Mouse (Mus musculus) kidney, postnatal 36 days (tissue): ENCODE results near the gene Pkp2.
"Not testable (repeated sequence)": the region's sequence is repeated elsewhere in the genome, so short reads cannot be mapped to it uniquely, and the experiment has no call there.

Source experiments
- DNase-seq, 2 experiments: peaks; one replicate each; pipeline ENCODE4 v3.0.0; 2021 to 2022; ENCODE audit warnings: mixed read lengths in 2 of 2

The Pkp2 gene

GRCm38 (mm10) chr16:16213079-16213760 lies at the start of gene Pkp2:
Gene Pkp2, plus strand, starts transcription at chr16:16213318.
- peak; percentile 90 to 91 for DNase-seq

DNA sequence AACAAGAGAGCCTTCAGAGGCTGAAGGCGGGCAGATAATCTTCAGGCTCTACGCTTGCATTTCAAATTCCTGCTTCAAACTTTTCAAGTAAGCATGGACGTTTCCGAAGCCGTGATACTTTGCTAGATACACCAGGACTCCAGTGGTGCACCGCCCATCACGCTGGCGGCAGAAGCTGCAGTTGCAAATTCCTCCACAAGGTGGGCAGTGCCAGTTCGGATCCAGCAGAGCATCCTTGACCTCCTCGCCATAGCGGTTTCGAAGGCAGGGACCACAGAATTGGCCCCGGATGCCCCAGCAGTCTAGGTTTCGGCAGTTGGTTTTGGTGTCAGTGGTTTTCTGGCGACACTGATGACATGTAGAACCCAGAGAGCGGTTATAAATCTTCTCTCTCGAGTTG lies 15.7 kb upstream of the Pkp2 start:
- no peak for DNase-seq

- peak; percentile 43 to 58 for DNase-seq
Measured at GRCm38 (mm10) chr16:16201991-16202390, 11.1 kb upstream of the Pkp2 start.

- no peak for DNase-seq
Measured at GRCm38 (mm10) chr16:16204648-16205047, 8.5 kb upstream of the Pkp2 start.

DNA sequence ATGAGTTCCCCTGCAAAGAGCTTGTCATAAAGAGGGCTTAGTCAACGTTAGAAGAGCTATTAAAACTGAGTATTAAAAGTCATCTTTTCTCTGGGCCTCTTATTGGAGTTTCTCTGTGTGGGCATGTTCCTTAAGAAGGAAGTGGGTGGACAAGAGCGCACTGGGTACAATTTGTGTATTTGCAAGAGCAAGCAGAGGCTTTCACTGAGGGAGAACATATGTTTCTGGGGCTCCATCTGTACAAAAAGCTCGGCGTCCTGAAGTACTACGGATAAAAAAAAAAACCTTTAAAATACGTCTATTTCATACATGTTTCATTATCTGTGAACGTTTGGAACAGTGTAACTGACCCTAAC lies 417 bp upstream of the Pkp2 start:
- no peak for DNase-seq

DNA sequence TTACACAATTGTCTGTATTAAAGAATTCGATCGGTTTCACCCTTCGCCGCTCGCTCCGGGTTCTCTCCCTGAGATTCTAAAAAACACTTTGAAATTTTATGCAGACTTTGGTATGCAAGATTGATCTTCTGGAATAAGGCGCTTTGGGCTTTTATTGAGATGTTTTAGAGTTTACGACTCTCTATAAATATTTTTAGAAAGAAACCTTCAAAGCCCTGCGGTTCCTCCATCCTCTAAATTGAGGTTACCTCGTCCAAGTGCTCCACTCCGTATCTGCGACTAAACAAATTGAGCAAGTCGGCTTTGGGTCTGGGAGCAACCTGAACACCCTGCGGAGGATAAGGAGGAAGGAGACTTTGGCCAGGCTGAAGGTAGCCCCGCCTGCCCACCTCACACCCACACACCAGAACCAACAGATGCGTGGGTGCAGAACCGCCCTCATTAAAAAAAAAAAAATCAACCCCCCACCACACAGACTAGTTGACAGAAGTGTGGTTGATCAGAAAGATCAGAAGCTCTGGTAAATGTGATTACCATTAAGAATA lies 715 bp downstream of the Pkp2 start:
- peak; percentile 55 to 59 for DNase-seq

DNA sequence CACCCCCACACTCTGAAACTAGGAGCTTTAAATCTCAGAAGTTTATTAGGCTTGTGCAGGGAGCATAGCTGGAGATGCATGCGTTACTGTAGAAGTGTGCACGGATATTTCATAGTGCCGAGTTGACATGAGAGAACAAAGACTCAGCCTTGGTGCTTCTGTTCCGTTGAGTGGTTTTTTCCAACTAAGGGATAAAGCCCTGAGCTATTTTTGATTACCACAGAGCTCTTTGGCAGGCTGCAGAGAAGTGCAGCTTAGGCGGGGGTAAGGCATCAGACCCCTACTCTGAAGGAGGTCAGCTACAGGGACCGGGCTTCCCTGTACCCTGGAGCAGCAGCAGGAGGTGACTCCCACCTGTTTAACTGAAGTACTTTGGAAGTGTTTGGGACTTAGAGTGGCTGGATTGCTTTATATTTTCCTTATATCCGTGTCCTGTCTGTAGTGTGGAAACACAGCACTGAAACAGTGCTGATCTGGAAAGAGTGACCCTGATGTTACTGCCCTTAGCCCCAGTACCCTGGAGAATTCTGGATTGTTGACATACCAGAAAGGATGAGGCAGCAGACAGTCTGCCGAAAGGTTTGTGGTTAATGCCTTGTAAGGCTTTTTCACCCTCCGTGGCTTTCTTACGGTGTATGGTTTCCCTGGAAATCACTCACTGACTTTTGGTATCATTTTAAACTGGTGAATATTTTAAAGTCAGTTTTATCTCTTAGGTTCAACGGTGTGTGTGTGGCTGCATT lies 2.7 kb downstream of the Pkp2 start:
- peak in 1 of 2 experiments; percentile 50 for DNase-seq

- DNase-seq: no peak
Measured at GRCm38 (mm10) chr16:16216934-16217333, 3.8 kb downstream of the Pkp2 start.

DNA sequence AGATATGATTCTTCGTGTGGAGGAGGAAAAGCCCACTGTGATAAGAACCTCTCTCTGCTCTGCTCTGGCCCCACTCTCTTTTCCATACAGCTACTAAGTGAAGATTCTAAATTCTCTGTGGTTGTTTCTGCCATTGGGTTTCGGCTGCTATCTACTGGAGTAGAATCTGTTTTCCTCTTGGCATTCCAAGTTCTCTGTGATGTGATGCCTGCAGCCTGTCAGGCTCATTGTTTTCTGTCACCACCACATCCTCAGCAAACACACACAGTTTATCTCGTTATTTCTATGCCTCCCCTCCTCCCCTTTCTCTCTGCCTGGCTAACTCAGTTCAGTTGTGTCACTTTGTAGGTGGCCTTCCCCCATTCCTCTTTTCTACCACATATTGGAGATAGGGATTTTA lies 6.7 kb downstream of the Pkp2 start:
- DNase-seq: no peak

- DNase-seq: no peak
Measured at GRCm38 (mm10) chr16:16222651-16223050, 9.5 kb downstream of the Pkp2 start.

DNA sequence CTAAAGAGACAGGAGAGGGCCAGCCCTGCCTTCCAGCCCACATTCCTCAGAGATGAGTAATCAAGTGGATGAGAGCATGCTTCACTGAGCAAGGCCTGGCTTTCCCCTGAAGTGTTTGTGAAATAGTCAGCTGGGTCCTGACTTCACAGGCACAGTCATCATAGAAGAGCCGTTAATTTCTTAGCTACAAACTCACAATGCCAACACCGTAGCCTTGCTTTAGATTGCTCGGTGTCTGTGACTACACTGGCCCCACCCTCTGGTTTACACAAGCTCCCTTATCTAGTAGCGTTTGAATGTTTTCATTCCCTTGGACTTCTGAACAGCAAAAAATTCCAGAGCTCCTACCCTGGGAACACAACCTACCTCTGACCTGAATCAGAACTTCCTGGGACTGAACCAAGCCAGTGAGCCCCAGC lies 11.4 kb downstream of the Pkp2 start:
- peak; percentile 53 to 80 for DNase-seq

DNA sequence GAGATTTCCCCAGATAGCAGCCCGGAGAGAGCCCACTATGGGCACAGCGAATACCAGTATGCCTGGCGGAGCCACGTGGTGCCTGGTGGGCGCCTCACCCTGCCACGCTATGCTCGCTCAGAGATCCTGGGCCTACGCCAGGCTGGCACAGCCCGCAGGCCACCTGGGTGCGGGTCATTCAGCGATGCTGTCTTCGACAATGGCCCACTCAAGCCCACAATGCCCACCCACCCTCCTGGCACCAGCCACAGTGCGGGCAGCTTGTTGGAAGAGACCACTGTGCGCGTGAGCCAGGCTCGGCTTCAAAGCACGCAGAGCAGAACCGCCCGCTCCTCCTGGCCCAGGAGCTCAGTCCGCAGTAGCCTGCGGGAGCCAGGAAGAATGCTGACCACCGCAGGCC lies 12.7 kb downstream of the Pkp2 start:
- DNase-seq: no peak

DNA sequence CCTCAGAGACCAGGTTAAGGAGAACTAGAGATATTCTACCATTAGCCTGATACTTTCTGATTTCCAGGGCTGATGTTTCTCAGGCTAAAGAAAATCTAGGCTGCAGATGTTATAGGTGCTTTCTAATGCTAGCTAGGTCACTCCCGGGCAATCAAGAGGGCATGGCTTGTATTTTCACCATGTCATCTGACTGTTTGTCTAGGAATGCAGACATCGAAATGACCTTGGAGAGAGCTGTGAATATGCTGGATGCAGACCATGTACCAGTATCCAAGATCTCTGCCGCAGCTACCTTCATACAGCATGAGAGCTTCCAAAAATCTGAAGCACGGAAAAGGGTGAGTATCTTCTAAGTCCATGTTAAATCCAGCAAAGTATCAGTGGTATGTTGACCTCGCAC lies 17.3 kb downstream of the Pkp2 start:
- DNase-seq: no peak

- DNase-seq: no peak
Measured at GRCm38 (mm10) chr16:16233919-16234318, 20.8 kb downstream of the Pkp2 start.

- DNase-seq: not testable (repeated sequence)
Measured at GRCm38 (mm10) chr16:16236681-16237080, 23.6 kb downstream of the Pkp2 start.

DNA sequence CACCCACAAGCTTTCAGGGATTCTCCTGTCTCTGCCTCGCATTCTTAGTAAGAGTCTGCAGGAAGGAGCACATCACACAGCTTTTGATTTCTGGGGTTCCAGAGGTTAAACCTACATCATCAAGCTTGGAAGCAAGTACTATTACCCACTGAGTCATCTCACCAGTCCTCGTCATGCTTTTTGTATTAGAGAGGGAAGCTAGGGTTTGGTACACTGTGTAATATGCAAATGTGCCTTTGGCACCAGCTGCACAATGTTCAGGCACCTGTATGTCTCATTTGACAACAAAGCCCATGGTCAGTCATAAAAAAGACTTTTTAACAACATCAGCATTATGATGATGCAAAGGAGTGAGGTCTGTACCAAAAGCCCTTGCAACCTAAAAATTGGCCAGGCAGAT lies 25.2 kb downstream of the Pkp2 start:
- no peak for DNase-seq

DNA sequence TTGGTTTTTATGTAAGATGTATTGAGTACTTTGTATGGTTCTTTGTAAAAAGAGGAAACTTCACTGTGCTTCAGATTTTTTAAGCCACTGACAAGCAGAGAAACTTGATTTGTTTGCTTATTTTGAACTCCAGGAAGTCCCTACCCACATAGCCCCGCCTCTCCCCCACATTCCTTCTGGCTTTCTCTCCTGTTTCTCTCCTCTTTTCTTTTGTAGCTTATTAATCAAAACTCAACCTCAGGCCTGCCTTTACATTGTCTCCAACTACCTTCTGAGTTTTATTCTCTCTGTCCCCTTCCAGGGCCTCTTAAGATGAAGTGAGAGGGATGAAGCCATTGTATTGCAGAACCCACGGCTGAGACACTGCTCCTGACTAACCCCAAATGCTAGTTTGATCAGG lies 31.6 kb downstream of the Pkp2 start:
- peak in 1 of 2 experiments; percentile 4 for DNase-seq

GRCm38 (mm10) chr16:16250470-16250869 lies 37.4 kb downstream of the Pkp2 start:
- no peak for DNase-seq

GRCm38 (mm10) chr16:16253326-16254074 lies 40.4 kb downstream of the Pkp2 start:
- DNase-seq: peak in 1 of 2 experiments; percentile 4

DNA sequence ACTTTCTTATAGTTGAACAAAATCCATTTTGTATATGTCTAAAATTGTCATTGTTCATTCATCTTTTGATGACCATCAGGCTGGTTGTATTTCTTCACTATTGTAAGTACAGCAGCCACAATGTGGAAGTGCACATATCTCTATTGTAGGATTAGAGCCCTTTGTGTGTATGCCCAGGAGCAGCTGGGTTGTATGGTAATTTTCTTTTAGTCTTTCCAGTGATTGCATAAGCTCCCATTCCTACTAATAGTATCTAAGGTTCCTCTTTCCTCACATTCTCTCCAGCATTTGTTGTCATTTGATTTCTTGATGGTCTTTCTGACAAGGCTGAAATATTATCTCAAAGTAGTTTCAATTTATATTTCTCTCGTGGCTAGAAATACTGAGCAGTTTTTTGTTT lies 42.1 kb downstream of the Pkp2 start:
- no peak for DNase-seq

DNA sequence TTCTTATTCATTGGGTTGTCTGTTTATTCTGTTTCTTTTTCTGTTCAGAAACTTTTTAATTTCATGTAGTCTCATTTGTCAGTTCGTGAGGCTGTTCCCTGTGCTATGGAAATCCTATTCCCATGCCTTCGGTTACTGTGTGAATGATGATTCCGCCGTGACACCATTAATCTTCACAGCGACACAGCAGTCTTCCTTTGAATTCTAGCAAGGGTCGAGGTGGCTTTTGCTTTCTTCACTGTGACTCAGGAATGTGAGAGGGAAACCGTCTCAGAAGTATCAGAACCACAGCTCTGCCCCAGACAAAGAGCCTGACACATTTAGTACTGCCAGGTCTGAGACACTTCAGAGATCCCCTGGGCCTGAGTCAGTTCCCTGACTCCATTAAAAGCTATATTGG lies 42.8 kb downstream of the Pkp2 start:
- no peak for DNase-seq

GRCm38 (mm10) chr16:16256672-16257071 lies 43.6 kb downstream of the Pkp2 start:
- no peak for DNase-seq

GRCm38 (mm10) chr16:16260882-16261281 lies 47.8 kb downstream of the Pkp2 start:
- DNase-seq: no peak

- DNase-seq: no peak
Measured at GRCm38 (mm10) chr16:16261481-16261880, 48.4 kb downstream of the Pkp2 start.
